Mouse (Mus musculus) retina, embryonic 14.5 days (tissue): ENCODE measurements at regions not wholly inside any gene's neighbourhood (a gene's known extent, or its start where the extent isn't known, plus 50 kb on each side); places are given as distances from the start of the nearest gene placed in this dataset.

ENCODE experiments used
- DNase-seq: peaks from one replicate; pipeline ENCODE4 v3.0.0-alpha.2; 2015; ENCODE audit warnings: low spot score

DNA sequence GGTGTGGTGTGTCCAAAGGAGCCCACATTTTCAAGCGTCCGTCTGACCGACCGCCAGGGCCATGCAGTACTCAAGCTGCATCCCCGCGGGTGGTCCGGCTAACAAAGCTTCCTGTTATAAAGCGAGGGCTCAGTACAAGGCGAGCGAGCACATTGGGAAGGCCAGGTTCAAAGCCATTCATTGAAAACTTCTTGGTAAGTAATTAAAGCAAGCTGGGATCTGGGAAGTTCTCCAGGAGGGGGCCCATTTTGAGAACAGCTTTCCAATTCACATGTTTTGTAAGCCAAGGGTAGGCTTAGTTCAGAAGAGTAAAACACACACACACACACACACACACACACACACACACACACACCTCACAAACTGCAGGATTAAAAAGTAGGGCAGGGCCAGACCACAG, 57.3 kb upstream of the Prep start:
- DNase-seq, result peak; percentile 46

DNA sequence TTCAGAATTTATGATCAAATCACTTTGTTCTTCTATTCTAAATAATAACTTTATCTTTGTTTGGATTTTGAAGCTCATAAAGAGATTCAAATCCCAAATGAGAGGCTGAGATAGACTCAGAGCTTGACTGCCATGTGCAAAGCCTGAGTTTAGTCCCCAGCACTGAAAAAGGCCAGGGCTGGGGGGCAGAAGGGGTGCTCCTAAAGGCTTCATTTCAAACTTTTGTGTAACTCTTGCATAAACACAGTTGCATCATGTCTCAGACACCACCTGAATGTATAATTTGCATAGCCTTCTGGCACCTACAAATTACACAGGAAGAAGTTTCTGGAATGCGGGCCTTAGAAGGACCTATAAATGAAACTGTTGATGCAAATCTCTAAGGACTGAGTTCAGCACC, 57.8 kb upstream of the Prep start:
- DNase-seq, result no peak

- no peak for DNase-seq
These were observed 62.9 kb upstream of the Prep start for GRCm38 (mm10) chr10:45004037-45004653.

DNA sequence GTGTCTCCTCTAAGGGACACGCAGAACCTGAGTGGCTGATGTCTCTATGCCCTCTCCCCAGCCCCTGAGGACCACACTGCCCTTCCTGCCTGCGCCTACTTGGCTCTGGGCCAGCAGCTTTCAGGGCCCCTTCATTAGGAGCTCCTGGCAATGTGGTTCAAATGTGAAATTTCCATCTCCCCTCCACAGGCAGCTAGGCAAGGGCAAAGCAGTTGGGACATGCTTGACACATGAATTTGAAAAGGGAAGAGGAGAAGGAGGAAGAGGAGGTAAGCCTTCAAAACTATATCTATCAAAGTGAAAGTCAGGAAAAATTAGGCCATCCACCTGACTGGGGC, 63.7 kb upstream of the Prep start:
- peak; percentile 49 for DNase-seq

- DNase-seq, result no peak
These were observed 64.2 kb upstream of the Prep start for GRCm38 (mm10) chr10:45002637-45003343.

DNA sequence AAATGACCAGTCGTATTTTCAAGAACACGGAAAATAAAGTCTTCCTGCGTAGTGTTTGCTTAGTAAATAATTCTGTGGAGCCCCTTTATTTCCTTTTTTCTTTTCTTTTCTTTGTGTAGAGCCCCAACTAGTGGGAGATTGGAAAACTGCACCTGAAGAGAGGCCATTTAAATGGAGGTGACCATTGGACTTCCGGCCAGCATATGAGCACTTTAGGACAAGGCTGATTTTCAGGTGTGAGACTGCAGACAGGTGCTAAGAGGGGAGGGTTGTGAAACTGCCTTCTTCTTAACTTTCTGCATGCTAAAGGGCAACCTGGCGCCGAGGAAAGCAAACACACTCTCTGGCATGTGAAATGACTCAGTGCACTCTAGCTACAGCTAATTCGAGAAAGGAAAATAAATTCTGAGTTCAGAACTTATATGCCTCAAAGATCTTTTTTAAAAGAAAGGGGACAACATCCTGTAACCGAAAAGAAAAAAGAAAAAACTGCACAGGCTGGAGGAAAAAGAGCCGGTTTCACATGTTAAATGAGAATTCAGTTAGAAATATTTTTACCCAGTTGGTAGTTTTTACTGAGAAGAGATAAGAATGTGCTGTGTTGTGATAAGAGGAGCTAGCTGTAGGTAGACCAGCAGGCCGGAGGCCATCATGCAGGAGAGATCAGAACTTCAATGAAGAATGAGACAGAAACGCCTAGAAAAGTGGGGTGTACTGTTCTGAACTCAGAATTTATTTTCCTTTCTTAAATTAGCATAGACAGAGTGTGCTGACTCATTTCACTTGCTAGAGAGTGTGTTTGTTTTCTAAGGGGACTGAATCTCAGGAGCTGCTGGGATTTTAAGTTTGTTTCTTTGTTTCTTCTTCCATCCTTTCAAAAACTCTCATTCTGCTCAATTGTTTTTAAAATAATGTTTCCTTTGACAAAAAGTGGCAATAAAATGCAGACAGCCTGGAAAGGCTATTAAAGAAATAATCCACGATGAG, 65.8 kb upstream of the Prep start:
- peak; percentile 84 for DNase-seq

- peak; percentile 58 for DNase-seq
These were observed 66.8 kb upstream of the Prep start for GRCm38 (mm10) chr10:45000027-45000840.

- DNase-seq, result no peak
These were observed 69.1 kb upstream of the Prep start for GRCm38 (mm10) chr10:44997906-44998289.

DNA sequence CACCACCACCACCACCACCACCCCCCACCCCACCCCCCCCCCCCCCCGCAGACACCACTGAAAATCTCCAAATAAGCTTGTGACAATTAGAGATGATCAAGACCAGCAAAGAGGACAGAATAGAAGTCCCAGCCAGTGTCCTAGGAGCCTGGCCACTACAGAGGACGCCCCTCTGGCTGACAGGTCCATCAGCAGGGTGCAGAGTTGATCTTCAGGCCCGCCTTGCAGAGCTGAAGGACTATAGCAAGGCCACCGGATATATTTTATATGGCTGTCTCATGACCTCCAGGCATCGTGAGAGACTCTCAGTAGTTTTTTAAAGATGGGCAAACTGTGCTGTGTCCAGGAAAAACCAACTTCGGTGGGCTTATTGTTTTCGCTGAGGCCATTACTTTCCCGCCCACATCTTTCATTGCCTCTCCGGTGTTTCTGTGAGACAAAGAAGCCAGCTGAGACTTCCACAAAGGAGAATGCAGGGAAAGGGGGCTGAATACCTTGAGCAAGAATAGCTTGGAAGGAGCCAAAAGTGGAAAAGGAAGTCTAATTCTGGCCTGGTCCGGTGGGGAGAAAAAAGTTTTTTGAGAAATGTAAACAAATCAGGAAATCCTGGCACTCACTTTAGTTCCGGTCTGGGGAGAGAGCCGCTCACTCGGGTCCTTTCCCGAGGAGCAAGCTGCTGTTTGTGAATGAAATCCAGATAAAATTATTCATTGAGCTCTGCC, 69.7 kb upstream of the Prep start:
- peak; percentile 40 for DNase-seq

GRCm38 (mm10) chr10:44995756-44996155, 71.2 kb upstream of the Prep start:
- no peak for DNase-seq

DNA sequence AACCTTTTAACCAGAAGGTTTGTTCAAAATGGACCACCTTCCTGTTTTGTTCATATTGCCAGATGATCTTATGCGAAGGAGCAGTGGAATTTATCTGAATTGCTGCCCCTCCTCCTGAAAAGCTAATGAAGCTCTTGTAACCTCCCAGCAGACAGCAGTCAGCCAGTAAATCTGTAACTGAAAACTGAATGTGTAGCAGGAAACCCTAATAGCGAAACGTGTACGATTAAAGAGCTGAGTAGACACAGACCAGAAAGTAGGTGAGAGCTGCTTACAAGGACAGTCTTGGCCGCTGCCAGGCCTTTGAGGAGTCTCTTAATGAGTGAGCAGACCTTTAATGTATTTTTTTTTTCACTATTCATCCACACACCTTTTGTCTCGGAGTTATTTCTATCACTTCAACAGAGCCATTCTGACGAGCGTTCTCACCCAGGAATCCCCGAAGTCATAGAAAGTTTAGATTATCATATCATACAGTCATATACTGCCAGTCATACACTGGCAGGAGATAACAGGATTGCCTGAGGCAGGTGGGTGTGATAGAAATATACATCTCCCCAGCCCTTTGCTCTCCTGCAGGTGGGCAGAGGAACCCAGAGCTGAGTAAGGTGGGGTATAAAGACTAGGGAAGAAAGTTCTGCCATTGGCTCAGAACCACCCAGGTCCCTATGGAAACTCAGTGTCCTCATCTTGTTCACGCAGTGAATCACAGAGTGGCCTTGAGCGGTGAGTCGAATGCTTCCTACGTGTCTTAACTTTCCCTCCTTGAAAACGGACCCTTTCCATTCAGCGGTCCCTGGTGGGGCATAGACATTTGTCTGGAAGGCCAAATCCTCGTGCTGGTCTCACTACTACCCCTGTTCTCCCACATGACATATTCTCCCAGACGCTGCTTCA, 72.4 kb upstream of the Prep start:
- DNase-seq, result no peak

DNA sequence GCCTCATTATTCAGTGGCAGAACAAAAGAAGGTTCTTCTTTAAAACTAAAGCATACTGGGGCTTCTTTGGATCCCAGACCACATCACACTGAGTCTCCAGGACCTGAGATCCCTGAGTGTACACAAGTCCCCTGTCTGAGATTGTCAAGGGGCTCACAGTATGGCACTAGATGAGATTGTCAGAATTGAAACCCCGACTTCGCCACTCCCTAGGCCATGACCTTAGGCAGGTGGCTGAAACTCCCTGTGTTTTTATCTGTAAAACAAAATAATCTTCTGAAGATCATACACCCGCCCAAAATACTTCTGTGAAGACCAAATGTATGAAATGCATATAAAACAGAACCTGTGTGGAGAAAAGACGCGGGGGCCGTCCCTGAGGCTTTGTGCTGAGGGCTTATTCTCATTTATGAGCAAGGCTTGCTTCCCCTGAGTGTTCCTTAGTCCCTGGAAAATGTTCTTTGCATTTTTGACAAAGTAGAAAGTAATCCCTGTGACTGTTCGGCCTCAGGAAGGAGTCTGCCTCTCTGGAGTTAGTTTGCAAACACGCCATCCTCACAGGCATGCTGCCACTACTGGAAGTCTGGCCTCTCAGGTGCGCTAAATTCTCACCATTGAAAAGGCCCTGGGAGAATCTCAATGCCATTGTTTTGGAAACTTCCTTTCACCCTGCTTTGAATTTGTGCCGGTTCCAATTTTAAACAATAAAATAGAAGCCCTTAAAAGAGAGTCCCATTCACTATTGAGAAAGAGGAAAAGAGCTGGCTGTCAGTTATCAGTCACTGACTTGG, 73.3 kb upstream of the Prep start:
- DNase-seq, result no peak

DNA sequence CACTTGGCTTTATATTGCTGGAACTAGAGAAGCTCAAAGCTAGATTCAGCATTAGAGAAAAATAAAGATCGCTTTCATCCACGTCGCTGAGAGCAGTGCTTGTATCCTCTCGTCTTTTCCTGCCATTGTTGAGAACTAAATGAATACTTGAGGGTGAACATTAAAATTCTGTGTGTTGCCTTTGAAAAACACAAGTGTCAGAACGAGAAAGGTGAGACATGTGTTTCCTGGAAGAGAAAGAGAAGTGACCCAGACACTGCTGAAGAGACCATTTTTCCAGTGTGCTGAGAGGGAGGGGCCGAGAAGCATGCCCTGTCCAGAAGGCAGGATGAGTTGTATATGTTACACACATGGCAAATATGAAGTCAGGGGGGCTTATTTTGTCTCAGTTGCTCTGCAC, 77.5 kb upstream of the Prep start:
- DNase-seq, result no peak

- no peak for DNase-seq
These were observed 78.2 kb upstream of the Prep start for GRCm38 (mm10) chr10:44988756-44989155.

GRCm38 (mm10) chr10:44987615-44988014, 79.4 kb upstream of the Prep start:
- no peak for DNase-seq

- no peak for DNase-seq
These were observed 85.1 kb upstream of the Prep start for GRCm38 (mm10) chr10:44981913-44982312.

DNA sequence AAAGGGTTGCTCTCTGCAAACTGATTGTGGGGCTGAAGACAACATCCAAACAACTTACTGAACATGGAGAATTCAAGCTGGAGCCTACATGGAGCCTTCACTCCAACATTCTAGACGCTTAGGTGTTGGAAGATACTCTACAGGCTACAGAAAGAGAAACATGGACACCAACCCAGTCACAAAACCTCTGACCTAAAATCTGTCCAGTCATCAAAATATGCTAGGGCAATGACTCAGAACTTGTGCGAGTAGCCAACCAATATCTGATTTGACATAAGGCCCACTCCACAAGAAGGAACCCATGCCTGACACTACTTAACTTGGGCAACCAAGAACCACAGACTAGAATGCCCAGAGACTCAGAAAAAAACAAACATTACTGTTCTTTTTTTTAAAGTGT, 90.2 kb upstream of the Prep start:
- no peak for DNase-seq

DNA sequence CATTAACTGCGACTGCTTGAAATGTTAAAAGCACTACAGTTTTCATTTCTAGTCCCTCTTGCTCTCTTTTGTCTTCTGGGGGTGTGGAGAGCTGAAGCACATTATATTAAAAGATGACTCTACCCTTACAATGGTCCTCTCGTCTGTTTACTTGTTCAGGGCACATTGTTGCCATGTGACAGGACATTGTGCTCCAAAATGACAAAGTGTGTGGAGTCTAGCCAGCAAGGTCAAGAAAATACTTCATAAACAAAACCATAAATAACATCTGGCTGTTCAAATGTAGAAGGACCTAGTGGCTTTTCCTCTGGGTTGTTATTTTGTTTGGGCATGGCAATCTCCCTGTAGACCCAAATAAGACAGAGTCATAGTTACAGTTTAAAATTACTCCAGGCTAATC, 95.1 kb upstream of the Prep start:
- no peak for DNase-seq

DNA sequence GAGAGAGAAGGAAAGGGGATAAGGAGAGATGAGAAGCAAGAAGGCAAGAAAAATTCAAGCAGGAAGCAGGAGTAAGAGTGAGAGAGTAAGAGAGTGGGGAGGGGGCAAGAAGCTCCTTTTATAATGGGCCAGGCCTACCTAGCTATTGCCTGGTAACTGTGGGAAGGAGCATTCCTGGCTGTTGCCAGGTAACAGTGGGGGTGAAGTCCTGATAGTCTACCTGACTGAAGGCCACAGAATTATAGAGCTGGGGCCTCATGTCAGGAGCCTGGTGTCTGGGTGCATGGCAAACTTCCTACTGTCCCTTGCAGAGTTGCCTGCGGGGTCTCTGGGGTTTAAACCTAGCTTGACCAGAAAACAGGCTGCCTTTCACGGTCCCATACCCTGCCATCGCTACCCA, 107.0 kb upstream of the Prep start:
- no peak for DNase-seq
